Mouse (Mus musculus) midbrain, embryonic 12.5 days (tissue): Measurements from ENCODE around the gene E030030I06Rik. TPM values are rescaled to one million over a fixed set of nuclear protein-coding genes. Genes with fewer than 3 reads are reported as not detected.
A peak's percentile ranks its signal among the peaks of the same experiment; 100 is the strongest.
"Not testable (repeated sequence)": the region's sequence is repeated elsewhere in the genome, so short reads cannot be mapped to it uniquely, and the experiment has no call there.

Experiments used
- ATAC-seq: fragments of 200-750 bp; cut with Nextera tagmentation; 2 replicates; pipeline ENCODE4 v1.8.0; 2017; ENCODE audit warnings: low read depth, moderate TSS enrichment, moderate library complexity; ENCODE audit not compliant: low FRiP score
- H3K27ac ChIP-seq: fragments of 300-500 bp; sonication (generic); replicated peaks from 2 replicates; pipeline ENCODE4 v1.5.1; 2016; ENCODE audit warnings: mild to moderate bottlenecking
- H3K27me3 ChIP-seq: fragments of 300-500 bp; sonication (generic); 2 replicates; pipeline ENCODE4 v1.6.1; 2016; ENCODE audit warnings: mild to moderate bottlenecking
- H3K36me3 ChIP-seq: fragments of 300-500 bp; sonication (generic); 2 replicates; pipeline ENCODE4 v1.6.1; 2016
- H3K4me1 ChIP-seq: fragments of 300-500 bp; sonication (generic); 2 replicates; pipeline ENCODE4 v1.6.1; 2016
- H3K4me2 ChIP-seq: fragments of 300-500 bp; sonication (generic); replicated peaks from 2 replicates; pipeline ENCODE4 v1.6.1; 2016; ENCODE audit warnings: mild to moderate bottlenecking, moderate library complexity
- H3K4me3 ChIP-seq: fragments of 300-500 bp; sonication (generic); 2 replicates; pipeline ENCODE4 v1.5.1; 2016; ENCODE audit warnings: mild to moderate bottlenecking
- H3K9ac ChIP-seq: fragments of 300-500 bp; sonication (generic); replicated peaks from 2 replicates; pipeline ENCODE4 v1.6.1; 2016; ENCODE audit warnings: mild to moderate bottlenecking, moderate library complexity
- H3K9me3 ChIP-seq: fragments of 300-500 bp; sonication (generic); 2 replicates; pipeline ENCODE4 v1.6.1; 2016; ENCODE audit warnings: mild to moderate bottlenecking
- WGBS: fragments of 180-500 bp; shearing (Covaris S2); methylation state at CpG from one replicate; pipeline ENCODE4 v1.1.7; 2016; 5-methylcytosine and 5-hydroxymethylcytosine counted together
- polyA plus RNA-seq: library from polyadenylated mRNA; unstranded; fragments of >200 nt; fragmentation: Nextera tagmentation; extraction: Ambion mirVana; gene quantifications from 2 replicates; pipeline ENCODE4 v1.2.1, GENCODE M21; 2016

E030030I06Rik gene
- 18.2 and 24.7 TPM in 2 replicates for polyA plus RNA-seq

DNA sequence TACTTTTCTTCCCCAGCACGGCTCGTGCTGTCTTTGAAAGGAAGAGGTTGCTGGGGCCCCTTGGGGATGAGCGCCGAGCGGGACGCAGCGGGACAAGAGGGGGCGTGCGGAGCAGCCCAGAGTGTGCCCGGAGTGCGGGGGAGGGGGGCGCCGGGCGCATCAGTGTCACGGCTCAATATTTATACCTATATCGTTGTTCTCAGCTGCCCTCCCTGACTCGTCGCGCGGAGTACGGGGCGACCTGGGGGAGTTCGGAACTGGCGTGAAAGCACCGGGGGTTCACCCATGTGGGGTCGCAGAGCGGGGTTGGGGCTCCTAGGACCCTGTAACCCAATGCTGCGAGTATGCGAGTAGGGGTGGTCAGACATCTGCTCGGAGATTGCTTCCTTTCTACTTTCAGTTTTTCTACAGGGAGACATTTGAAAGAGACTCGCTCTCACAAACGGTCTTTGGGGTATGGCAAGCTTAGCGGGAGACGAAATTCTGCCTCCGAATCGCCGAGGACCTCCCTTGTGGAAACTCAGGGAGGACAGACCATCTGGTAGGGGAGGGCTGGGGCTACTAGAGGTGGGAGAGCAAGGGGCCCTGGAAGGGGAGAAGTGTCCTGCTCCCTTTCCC, at the start of gene E030030I06Rik:
Gene E030030I06Rik (minus strand): TSS at position 198 of the 618 bp plus-strand sequence.
- Histone ChIP-seq H3K4me3 (peak within 1 kb of the TSS; percentile 68), H3K4me2 (peak within 1 kb of the TSS; percentile 88), H3K9me3 (no peaks in the 10 kb centered on the region), H3K36me3 (no peaks in the 10 kb centered on the region), H3K4me1 (peaks cover 21% of the 10 kb centered on the region), H3K27ac (peak within 1 kb of the TSS; percentile 64), H3K27me3 (peaks cover 42% of the 10 kb centered on the region), H3K9ac (peak within 1 kb of the TSS; percentile 75)
- peak; percentile 66 for ATAC-seq
- WGBS: under 1% methylated on average over 37 of the region's 37 CpGs

DNA sequence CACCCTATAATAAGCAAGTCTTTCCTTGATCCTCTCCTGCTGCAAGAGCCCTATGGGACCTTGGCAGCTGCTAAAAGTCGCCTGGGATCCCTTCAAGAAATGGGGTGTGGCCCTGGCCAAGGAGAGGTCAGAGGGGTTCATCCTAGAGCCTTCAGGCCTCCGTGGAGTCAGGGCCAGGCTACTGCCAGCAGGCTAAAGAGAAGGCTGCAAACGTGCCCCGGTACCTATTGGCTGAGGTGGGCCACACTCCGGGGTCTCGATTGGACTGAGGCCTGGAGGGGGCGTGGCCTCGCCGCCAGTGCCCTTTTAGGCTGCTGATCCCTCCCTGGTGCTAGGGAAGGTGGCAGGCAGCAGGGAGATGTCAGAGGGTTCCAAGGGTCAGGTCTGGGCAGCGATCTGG, 42.0 kb upstream of the E030030I06Rik start:
- peak overlapping the region; percentile 30 for H3K4me2 ChIP-seq
- not testable (repeated sequence) for H3K9me3 ChIP-seq, H3K36me3 ChIP-seq, H3K27ac ChIP-seq, H3K27me3 ChIP-seq, H3K4me1 ChIP-seq, H3K4me3 ChIP-seq, H3K9ac ChIP-seq
- 7% methylated on average over 9 of the region's 10 CpGs for WGBS
- peak; percentile 80 for ATAC-seq

DNA sequence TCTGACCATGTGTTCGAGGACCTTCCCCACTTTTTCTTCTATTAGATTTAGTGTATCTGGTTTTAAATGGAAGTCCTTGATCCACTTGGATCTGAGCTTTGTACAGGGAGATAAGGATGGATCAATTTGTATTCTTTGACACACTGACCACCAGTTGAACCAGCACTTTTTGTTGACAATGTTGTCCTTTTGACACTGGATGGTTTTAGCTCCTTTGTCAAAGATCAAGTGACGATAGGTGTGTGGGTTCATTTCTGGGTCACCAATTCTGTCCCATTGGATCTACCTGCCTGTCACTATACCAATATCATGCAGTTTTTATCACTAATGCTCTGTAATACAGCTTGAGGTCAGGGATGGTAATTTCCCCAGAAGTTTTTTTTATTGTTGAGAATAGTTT, 27.4 kb upstream of the E030030I06Rik start:
- not testable (repeated sequence) for H3K27me3 ChIP-seq, H3K9me3 ChIP-seq, H3K4me2 ChIP-seq, ATAC-seq, H3K27ac ChIP-seq, H3K4me3 ChIP-seq, H3K4me1 ChIP-seq, H3K36me3 ChIP-seq, H3K9ac ChIP-seq
- WGBS: 94% methylated on average over 2 of the region's 2 CpGs

DNA sequence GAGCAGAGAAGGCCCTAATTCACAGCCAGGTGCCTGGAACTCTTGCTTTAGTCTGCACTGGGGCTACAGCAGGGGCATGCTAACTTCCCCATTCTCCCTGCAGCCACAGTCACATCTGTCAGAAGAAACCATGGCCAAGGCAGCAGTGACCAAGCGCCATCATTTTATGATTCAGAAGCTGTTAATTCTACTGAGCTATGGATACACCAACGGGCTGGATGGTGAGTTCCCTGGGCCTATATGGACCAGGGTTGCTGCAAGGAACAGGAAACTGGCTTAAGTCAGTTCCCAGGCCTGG, 25.1 kb upstream of the E030030I06Rik start:
- not testable (repeated sequence) for ATAC-seq, H3K4me1 ChIP-seq, H3K9me3 ChIP-seq, H3K36me3 ChIP-seq, H3K9ac ChIP-seq, H3K27me3 ChIP-seq, H3K4me3 ChIP-seq, H3K27ac ChIP-seq, H3K4me2 ChIP-seq
- 90% methylated on average over 2 of the region's 2 CpGs for WGBS

DNA sequence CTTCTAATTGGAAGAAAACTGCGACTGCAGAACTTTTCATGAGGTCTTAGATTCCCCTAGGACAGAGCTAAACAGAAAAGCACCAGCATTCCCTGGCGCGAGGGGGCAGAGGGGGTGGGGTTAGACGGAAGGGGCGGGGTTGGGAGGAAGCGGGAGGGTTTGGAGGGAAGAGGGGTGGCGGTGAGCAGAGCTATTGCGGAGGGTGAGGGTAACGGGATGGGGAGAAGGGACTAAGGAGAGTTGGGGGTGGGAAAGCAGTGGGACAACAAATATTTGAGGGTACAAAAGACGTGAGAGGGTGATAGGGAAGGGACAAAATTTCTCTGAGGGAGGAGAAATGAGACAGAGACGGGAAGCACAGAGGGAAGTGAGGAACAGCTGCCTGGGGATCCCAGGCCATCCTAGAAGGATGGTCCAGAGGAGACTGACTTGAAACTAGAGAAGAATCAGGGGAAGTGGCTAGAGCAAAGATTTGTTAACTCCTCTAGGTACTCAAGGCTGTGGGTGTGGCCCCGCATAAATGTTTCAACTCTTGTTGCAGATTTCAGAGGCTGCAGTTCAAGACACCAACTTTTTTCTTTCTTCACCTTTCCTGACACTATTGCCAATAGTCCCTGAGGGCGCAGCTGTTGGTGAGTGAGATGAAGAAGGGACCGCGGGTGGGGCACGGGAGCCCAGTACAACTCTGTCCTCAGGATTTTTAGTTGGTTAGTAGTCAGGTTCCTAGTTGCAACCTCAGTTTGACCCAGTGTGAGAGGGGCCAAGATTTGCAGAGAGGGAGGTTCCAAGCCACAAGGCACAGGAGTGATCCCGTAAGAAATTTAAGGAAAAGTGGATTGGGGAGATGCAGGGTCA, 24.5 kb upstream of the E030030I06Rik start:
- H3K27me3 ChIP-seq, H3K4me1 ChIP-seq, H3K9me3 ChIP-seq, H3K27ac ChIP-seq, H3K36me3 ChIP-seq, H3K9ac ChIP-seq: not testable (repeated sequence)
- 17% methylated on average over 11 of the region's 17 CpGs for WGBS
- peak; percentile 81 for ATAC-seq
- Histone ChIP-seq H3K4me2 (peak overlapping the region; percentile 34), H3K4me3 (0 out of 2 replicates have a peak overlapping the region, but pooled peaks have one; percentile 13)

DNA sequence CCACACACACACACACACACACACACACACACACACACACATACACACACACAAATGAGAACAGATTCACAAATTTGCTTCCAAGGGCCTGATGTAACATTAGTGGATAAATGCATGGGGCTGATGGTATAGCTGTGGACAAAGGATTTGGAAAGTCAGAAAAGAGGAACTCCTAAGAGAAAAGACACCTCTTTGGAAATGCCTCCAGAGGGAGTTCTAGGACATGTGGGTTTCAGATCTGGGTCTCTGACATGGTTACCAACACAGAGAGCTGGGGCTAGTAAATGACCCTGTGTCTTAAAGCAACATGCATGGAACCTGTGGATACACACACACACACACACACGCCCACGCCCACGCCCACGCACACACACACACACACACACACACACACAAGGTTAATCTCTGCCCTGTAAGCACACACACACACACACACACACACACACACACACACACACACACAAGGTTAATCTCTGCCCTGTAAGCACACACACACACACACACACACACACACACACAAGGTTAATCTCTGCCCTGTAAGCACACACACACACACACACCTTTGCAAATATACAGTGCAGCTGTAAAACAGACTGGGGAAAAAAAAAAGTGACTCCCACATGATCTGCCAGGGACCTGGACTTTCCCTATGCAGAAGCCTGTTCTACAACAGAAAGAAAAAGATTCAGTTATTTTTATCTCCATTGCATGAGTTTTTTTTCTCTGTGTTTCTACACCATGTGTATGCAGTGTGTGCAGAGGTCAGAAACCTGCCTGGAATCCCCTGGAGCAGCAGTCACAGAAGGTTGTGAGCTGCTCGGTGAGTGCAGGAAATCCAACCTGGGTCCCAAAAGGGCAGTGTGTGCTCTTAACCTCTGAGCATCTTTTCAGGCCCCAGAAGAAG, 23.6 kb upstream of the E030030I06Rik start:
- H3K4me2 ChIP-seq: peak overlapping the region; percentile 34
- H3K27me3 ChIP-seq, H3K27ac ChIP-seq, H3K36me3 ChIP-seq, H3K9me3 ChIP-seq, H3K4me1 ChIP-seq, H3K9ac ChIP-seq: not testable (repeated sequence)
- H3K4me3 ChIP-seq: 0 out of 2 replicates have a peak overlapping the region, but pooled peaks have one; percentile 13
- 57% methylated on average over 4 of the region's 5 CpGs for WGBS
- 0 out of 2 replicates have a peak, but pooled peaks have one; percentile 6 for ATAC-seq

DNA sequence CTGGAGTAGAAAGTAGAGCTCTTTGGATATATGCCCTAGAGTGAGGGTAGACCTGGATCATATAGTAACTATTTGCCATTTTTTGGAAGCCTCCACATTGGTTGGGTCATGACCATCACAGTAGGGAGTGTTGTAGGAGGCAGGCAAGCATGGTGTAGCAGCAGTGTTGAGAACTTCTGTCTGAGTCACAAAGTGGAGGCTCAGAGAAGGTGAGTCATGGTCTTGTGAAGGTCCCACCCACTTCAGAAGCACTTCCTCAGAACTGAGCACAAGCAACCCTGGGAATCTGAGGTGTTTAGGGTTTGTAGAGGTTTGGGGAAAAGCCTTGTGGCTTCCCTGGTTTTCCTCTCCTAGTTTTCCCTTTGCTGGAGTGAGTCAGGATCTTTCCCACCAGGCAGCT, 20.0 kb upstream of the E030030I06Rik start:
- H3K9me3 ChIP-seq, H3K36me3 ChIP-seq, H3K27me3 ChIP-seq, ATAC-seq, H3K4me3 ChIP-seq, H3K4me2 ChIP-seq, H3K27ac ChIP-seq, H3K9ac ChIP-seq, H3K4me1 ChIP-seq: not testable (repeated sequence)

DNA sequence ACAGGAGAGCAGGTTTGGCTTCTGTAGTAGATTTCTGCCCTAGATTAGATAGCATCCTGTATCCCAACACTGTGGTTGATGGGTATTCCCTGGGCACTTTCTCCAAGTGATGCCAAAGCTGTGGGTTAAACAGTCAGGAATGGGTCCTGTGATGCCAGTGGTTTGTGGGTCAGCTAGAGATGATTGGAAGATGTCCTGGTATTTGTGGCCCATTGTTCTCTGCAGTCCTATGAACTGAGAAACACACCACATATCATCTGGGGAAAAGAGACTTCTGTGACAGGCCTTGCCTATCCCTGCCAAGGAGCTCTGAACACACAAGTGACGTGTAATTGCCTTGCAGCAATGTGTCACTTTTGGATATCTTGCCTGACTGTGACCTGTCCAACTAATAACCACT, 18.0 kb upstream of the E030030I06Rik start:
- ATAC-seq, H3K4me2 ChIP-seq: not testable (repeated sequence)

DNA sequence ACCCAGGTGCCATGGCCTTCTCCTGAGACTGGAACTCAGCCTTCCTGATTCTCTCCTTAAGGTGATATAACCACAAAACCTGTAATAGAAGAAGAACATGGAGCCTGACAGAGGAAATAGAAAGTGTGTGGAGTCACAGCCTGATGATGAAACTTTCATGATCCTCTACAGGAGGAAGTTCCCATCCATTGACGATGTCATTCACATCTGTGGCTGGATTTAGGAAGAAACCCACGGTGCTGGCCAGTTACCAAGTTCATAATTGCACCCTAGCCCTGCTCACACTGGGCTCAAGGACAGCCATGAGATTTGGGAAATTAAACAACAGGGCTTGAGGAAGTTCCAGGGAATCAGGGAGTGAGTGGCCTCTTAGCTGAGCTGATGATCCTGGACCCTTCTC, 17.0 kb upstream of the E030030I06Rik start:
- not testable (repeated sequence) for H3K4me1 ChIP-seq, H3K27ac ChIP-seq, H3K4me3 ChIP-seq, H3K36me3 ChIP-seq, ATAC-seq, H3K9ac ChIP-seq, H3K27me3 ChIP-seq, H3K4me2 ChIP-seq, H3K9me3 ChIP-seq
- 80% methylated on average over 2 of the region's 2 CpGs for WGBS

More for the DNA sequence above, 18.0 kb upstream of the E030030I06Rik start:
- H3K4me3 ChIP-seq, H3K36me3 ChIP-seq, H3K9me3 ChIP-seq, H3K27ac ChIP-seq, H3K4me1 ChIP-seq, H3K27me3 ChIP-seq, H3K9ac ChIP-seq: not testable (repeated sequence)
- 89% methylated on average over 1 of the region's 1 CpGs for WGBS

DNA sequence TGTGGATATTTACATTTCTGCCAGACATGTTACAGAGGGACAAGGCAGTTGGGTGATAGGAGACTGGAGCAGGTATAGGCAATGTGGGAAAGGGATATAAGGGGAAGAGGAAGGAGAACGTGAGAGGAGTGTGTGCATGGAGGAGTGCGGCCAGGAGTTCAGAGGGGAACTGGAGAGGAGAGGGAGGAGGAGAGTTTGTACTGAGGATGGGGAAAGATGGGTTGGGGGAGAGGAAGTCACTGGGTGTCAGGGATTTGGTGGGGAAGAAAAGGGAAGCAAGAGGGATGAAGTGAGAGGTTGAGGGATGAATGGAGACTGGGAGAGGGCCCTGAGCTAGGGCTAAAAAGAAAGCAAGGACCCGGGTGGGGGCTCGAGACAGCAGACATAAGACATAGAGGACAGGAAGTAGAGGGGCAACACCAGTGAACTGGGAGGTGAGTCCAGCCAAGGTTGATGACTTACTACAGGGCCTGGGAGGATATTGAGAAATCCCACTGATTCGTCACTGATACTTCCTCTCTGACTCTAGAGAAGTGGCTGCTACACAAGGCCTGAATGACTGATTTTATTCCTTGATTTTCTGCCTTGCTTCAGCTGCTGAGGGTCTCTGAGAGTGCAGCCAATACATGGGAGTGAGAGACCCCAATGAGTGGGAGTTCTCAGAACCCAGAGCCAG, 16.4 kb upstream of the E030030I06Rik start:
- not testable (repeated sequence) for ATAC-seq, H3K4me2 ChIP-seq, H3K27me3 ChIP-seq, H3K4me3 ChIP-seq, H3K36me3 ChIP-seq, H3K27ac ChIP-seq, H3K9me3 ChIP-seq, H3K4me1 ChIP-seq, H3K9ac ChIP-seq
- 58% methylated on average over 5 of the region's 5 CpGs for WGBS

DNA sequence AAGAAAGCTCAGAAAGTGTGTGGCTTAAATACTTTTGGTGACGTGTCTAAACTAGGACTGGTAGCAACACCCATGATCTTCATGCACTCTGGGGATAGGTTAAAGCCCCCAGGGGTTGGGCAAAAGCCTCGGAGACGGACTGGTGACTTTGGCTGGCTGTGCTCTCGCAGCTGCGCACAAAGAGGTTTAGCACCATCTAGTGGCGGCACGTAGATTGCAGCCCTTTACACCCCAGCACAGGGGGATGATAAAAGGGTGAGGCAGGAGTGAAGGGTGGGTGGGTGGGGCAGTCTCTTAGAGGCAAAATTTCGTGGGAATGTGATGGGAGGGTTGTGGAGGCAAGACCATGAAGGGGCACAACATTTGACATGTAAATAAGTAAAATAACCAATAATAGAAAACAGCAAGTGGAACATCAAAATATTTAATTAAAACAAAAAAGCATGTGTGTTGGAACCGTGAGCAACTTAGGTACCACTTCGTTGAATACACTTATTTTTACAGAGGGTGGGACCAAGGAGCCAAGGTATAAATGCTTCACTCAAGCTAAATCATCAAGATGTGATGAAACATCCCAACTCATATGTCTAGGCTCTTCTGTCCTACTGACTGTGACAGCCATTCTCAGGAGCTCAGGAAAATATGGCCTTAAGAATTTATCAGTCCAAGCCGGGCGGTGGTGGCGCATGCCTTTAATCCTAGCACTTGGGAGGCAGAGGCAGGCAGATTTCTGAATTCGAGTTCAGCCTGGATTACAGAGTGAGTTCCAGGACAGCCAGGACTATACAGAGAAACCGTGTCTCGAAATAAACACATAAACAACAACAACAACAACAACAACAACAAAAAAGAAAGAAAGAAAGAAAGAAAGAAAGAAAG, 14.9 kb upstream of the E030030I06Rik start:
- not testable (repeated sequence) for H3K4me3 ChIP-seq, H3K27ac ChIP-seq, H3K9me3 ChIP-seq, H3K4me1 ChIP-seq, H3K36me3 ChIP-seq, H3K9ac ChIP-seq
- WGBS: 33% methylated on average over 14 of the region's 16 CpGs
- Histone ChIP-seq H3K27me3 (peaks cover 17% of the 10 kb centered on the region), H3K4me2 (peak overlapping the region; percentile 42)
- ATAC-seq: peak; percentile 76
